Mouse (Mus musculus): ENCODE results near the gene Nrxn1. TPM values are rescaled to one million over a fixed set of nuclear protein-coding genes. Genes with fewer than 3 reads are reported as not detected.
A peak's percentile ranks its signal among the peaks of the same experiment; 100 is the strongest.

Gene Nrxn1
- total RNA-seq, 1 experiment = 2.9 TPM

- no peaks in the 10 kb centered on the region for H3K4me1 ChIP-seq (ENCODE audit: control insufficient read depth in 2 of 2, insufficient read depth in 2 of 2, low read length in 2 of 2, poor library complexity in 1 of 2)
- in situ Hi-C loops (cut with MboI; ENCODE audit: low sequenced_read_pairs in 2 of 2, unreplicated experiment in 2 of 2) = loop anchor here in 1 of 2 experiments (25.0 kb wide), 1 partner anchor 817 kb away; no protein-coding TSS in a partner anchor
- TF ChIP-seq CHD2 (IDR thresholded peaks at IDR 0.05; ENCODE audit: low read depth, low read length) = no peak
- TF ChIP-seq ZNF384 (IDR thresholded peaks at IDR 0.05; ENCODE audit: low read depth, low read length) = no peak
- no peak for TF ChIP-seq HCFC1 (IDR thresholded peaks at IDR 0.05; ENCODE audit: borderline replicate concordance, insufficient read depth, low read length)
- no peak for TF ChIP-seq MAFK (IDR thresholded peaks at IDR 0.05; ENCODE audit: insufficient read depth, low read depth, low read length)
- no peak for TF ChIP-seq ZC3H11A (IDR thresholded peaks at IDR 0.05; ENCODE audit: borderline replicate concordance, low read depth, low read length)
- H3K9ac ChIP-seq (ENCODE audit: insufficient read depth, low read depth, low read length, poor library complexity, severe bottlenecking) = no peak overlapping the region
- no peaks in the 10 kb centered on the region for H3K9me3 ChIP-seq (ENCODE audit: control insufficient read depth, insufficient read depth, low read depth, low read length)
- DNase-seq (ENCODE audit: low read depth, low spot score) = no peak
- no peaks in the 10 kb centered on the region for H3K36me3 ChIP-seq (ENCODE audit: control insufficient read depth, insufficient read depth, low read length, poor library complexity, severe bottlenecking)
- no peak overlapping the region for H3K27ac ChIP-seq (ENCODE audit: insufficient read depth, low read depth, low read length, poor library complexity, severe bottlenecking)
- no peak overlapping the region for H3K4me3 ChIP-seq (ENCODE audit: insufficient read depth in 1 of 2, low read depth in 1 of 2, low read length in 2 of 2, poor library complexity in 1 of 2, severe bottlenecking in 1 of 2)
Observed at GRCm38 (mm10) chr17:90479531-90480250, 613.2 kb downstream of the Nrxn1 start.

- Histone ChIP-seq H3K4me1 (ENCODE audit: control insufficient read depth in 2 of 2, insufficient read depth in 2 of 2, low read length in 2 of 2, poor library complexity in 1 of 2) (peaks cover 0 to 2% of the 10 kb centered on the region in 2 experiments; a peak in 1 of 4 replicates), H3K9ac (ENCODE audit: insufficient read depth, low read depth, low read length, poor library complexity, severe bottlenecking) (no peak overlapping the region), H3K36me3 (ENCODE audit: control insufficient read depth, insufficient read depth, low read length, poor library complexity, severe bottlenecking) (no peaks in the 10 kb centered on the region), H3K9me3 (ENCODE audit: control insufficient read depth, insufficient read depth, low read depth, low read length) (no peaks in the 10 kb centered on the region), H3K4me3 (ENCODE audit: insufficient read depth in 1 of 2, low read depth in 1 of 2, low read length in 2 of 2, poor library complexity in 1 of 2, severe bottlenecking in 1 of 2) (no peak overlapping the region), H3K27ac (ENCODE audit: insufficient read depth, low read depth, low read length, poor library complexity, severe bottlenecking) (no peak overlapping the region)
- TF ChIP-seq HCFC1 (IDR thresholded peaks at IDR 0.05; ENCODE audit: borderline replicate concordance, insufficient read depth, low read length) = no peak
- TF ChIP-seq ZC3H11A (IDR thresholded peaks at IDR 0.05; ENCODE audit: borderline replicate concordance, low read depth, low read length) = no peak
- TF ChIP-seq CHD2 (IDR thresholded peaks at IDR 0.05; ENCODE audit: low read depth, low read length) = no peak
- TF ChIP-seq MAFK (IDR thresholded peaks at IDR 0.05; ENCODE audit: insufficient read depth, low read depth, low read length) = no peak
- no peak for TF ChIP-seq ZNF384 (IDR thresholded peaks at IDR 0.05; ENCODE audit: low read depth, low read length)
- in situ Hi-C loops (cut with MboI; ENCODE audit: low sequenced_read_pairs in 2 of 2, unreplicated experiment in 2 of 2) = no loop called here
- no peak for DNase-seq (ENCODE audit: low read depth, low spot score)
Observed at GRCm38 (mm10) chr17:90456748-90457147, 636.1 kb downstream of the Nrxn1 start.

DNA sequence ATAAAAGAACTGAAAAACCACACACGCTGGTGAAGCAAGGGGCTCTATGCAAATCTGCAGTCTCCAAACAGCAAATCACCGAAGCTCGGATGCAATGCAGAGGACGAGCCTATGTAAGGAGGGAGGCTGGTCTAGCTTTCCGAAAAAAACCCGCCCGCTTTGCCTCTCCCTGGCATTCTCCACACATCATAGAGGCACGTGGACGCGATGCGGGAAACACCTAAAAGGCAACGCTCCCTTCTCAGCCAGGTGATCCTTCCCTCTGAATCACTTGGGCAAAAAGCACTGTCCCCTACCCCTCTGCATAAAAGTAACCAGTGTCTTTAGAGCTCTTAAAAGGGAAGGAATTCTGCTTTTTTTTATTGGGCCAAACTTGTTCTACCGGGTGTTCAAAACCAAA lies 637.0 kb downstream of the Nrxn1 start:
- H3K27ac ChIP-seq (ENCODE audit: insufficient read depth, low read depth, low read length, poor library complexity, severe bottlenecking) = no peak overlapping the region
- peak; percentile 13 for DNase-seq (ENCODE audit: low read depth, low spot score)
- in situ Hi-C loops (cut with MboI; ENCODE audit: low sequenced_read_pairs in 2 of 2, unreplicated experiment in 2 of 2) = no loop called here
- H3K4me1 ChIP-seq (ENCODE audit: control insufficient read depth in 2 of 2, insufficient read depth in 2 of 2, low read length in 2 of 2, poor library complexity in 1 of 2) = peaks cover 0 to 2% of the 10 kb centered on the region in 2 experiments; a peak in 1 of 4 replicates
- no peak overlapping the region for H3K9ac ChIP-seq (ENCODE audit: insufficient read depth, low read depth, low read length, poor library complexity, severe bottlenecking)
- no peaks in the 10 kb centered on the region for H3K9me3 ChIP-seq (ENCODE audit: control insufficient read depth, insufficient read depth, low read depth, low read length)
- TF ChIP-seq MAFK (IDR thresholded peaks at IDR 0.05; ENCODE audit: insufficient read depth, low read depth, low read length) (no peak), ZNF384 (IDR thresholded peaks at IDR 0.05; ENCODE audit: low read depth, low read length) (no peak), HCFC1 (IDR thresholded peaks at IDR 0.05; ENCODE audit: borderline replicate concordance, insufficient read depth, low read length) (no peak), CHD2 (IDR thresholded peaks at IDR 0.05; ENCODE audit: low read depth, low read length) (no peak), ZC3H11A (IDR thresholded peaks at IDR 0.05; ENCODE audit: borderline replicate concordance, low read depth, low read length) (no peak)
- H3K36me3 ChIP-seq (ENCODE audit: control insufficient read depth, insufficient read depth, low read length, poor library complexity, severe bottlenecking) = no peaks in the 10 kb centered on the region
- peak overlapping the region; percentile 13 to 61; a peak in 2 of 4 replicates for H3K4me3 ChIP-seq (ENCODE audit: insufficient read depth in 1 of 2, low read depth in 1 of 2, low read length in 2 of 2, poor library complexity in 1 of 2, severe bottlenecking in 1 of 2)

DNA sequence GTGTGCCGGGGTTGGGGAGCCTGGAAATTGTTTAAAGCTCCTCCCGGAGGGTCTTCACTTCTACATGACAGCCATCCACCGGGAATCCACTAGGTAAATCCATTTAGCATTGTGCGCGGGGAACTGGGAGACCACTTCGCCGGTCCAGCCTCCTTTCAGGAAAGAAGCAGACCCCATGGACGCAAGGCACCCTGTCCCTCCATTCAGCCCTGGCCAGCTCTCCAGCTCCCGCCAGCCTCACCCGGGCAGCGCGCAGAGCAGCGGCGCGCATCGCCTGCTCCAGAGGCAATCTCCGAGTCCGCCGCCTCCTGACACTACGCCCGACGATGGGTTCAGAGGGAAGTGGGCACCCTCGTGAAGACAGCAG lies 637.5 kb downstream of the Nrxn1 start:
- in situ Hi-C loops (cut with MboI; ENCODE audit: low sequenced_read_pairs in 2 of 2, unreplicated experiment in 2 of 2) = no loop called here
- H3K4me1 ChIP-seq (ENCODE audit: control insufficient read depth in 2 of 2, insufficient read depth in 2 of 2, low read length in 2 of 2, poor library complexity in 1 of 2) = peaks cover 0 to 2% of the 10 kb centered on the region in 2 experiments; a peak in 1 of 4 replicates
- H3K4me3 ChIP-seq (ENCODE audit: insufficient read depth in 1 of 2, low read depth in 1 of 2, low read length in 2 of 2, poor library complexity in 1 of 2, severe bottlenecking in 1 of 2) = peak overlapping the region; percentile 52 to 61
- TF ChIP-seq ZC3H11A (IDR thresholded peaks at IDR 0.05; ENCODE audit: borderline replicate concordance, low read depth, low read length) = no peak
- no peak for TF ChIP-seq ZNF384 (IDR thresholded peaks at IDR 0.05; ENCODE audit: low read depth, low read length)
- TF ChIP-seq CHD2 (IDR thresholded peaks at IDR 0.05; ENCODE audit: low read depth, low read length) = no peak
- TF ChIP-seq HCFC1 (IDR thresholded peaks at IDR 0.05; ENCODE audit: borderline replicate concordance, insufficient read depth, low read length) = no peak
- TF ChIP-seq MAFK (IDR thresholded peaks at IDR 0.05; ENCODE audit: insufficient read depth, low read depth, low read length) = no peak
- no peak overlapping the region for H3K9ac ChIP-seq (ENCODE audit: insufficient read depth, low read depth, low read length, poor library complexity, severe bottlenecking)
- no peak overlapping the region for H3K27ac ChIP-seq (ENCODE audit: insufficient read depth, low read depth, low read length, poor library complexity, severe bottlenecking)
- no peaks in the 10 kb centered on the region for H3K9me3 ChIP-seq (ENCODE audit: control insufficient read depth, insufficient read depth, low read depth, low read length)
- peak; percentile 7 for DNase-seq (ENCODE audit: low read depth, low spot score)
- H3K36me3 ChIP-seq (ENCODE audit: control insufficient read depth, insufficient read depth, low read length, poor library complexity, severe bottlenecking) = no peaks in the 10 kb centered on the region

All from ES-E14 (cell line).